Mouse (Mus musculus): Measurements from ENCODE around the gene Pygm.

Gene Pygm

GRCm38 (mm10) chr19:6383470-6383869 lies 729 bp upstream of the Pygm start:
- DNase-seq (ENCODE audit: inconsistent age in 2 of 2, low spot score in 1 of 2), result peak in 1 of 2 experiments; percentile 66

GRCm38 (mm10) chr19:6384954-6385353 lies 755 bp downstream of the Pygm start:
- peak; percentile 85 to 93 for DNase-seq (ENCODE audit: inconsistent age in 2 of 2, low spot score in 1 of 2)

- no peak for DNase-seq (ENCODE audit: inconsistent age in 2 of 2, low spot score in 1 of 2)
These were observed 1.2 kb downstream of the Pygm start for GRCm38 (mm10) chr19:6385419-6385818.

GRCm38 (mm10) chr19:6385821-6386220 lies 1.6 kb downstream of the Pygm start:
- DNase-seq (ENCODE audit: inconsistent age in 2 of 2, low spot score in 1 of 2), result no peak

GRCm38 (mm10) chr19:6386234-6386633 lies 2.0 kb downstream of the Pygm start:
- DNase-seq (ENCODE audit: inconsistent age in 2 of 2, low spot score in 1 of 2), result no peak

GRCm38 (mm10) chr19:6388006-6388405 lies 3.8 kb downstream of the Pygm start:
- peak; percentile 82 to 85 for DNase-seq (ENCODE audit: inconsistent age in 2 of 2, low spot score in 1 of 2)

- peak in 1 of 2 experiments; percentile 17 for DNase-seq (ENCODE audit: inconsistent age in 2 of 2, low spot score in 1 of 2)
These were observed 5.6 kb downstream of the Pygm start for GRCm38 (mm10) chr19:6389803-6390202.

GRCm38 (mm10) chr19:6390251-6390650 lies 6.1 kb downstream of the Pygm start:
- no peak for DNase-seq (ENCODE audit: inconsistent age in 2 of 2, low spot score in 1 of 2)

GRCm38 (mm10) chr19:6392743-6393393 lies 8.7 kb downstream of the Pygm start:
- DNase-seq (ENCODE audit: inconsistent age in 2 of 2, low spot score in 1 of 2), result no peak

- DNase-seq (ENCODE audit: inconsistent age in 2 of 2, low spot score in 1 of 2), result no peak
These were observed 9.4 kb downstream of the Pygm start for GRCm38 (mm10) chr19:6393637-6394036.

GRCm38 (mm10) chr19:6396237-6396636 lies 12.0 kb downstream of the Pygm start:
- DNase-seq (ENCODE audit: inconsistent age in 2 of 2, low spot score in 1 of 2), result no peak

GRCm38 (mm10) chr19:6397582-6398249 lies 13.5 kb downstream of the Pygm start:
- no peak for DNase-seq (ENCODE audit: inconsistent age in 2 of 2, low spot score in 1 of 2)

- peak; percentile 76 to 84 for DNase-seq (ENCODE audit: inconsistent age in 2 of 2, low spot score in 1 of 2)
These were observed 14.5 kb downstream of the Pygm start for GRCm38 (mm10) chr19:6398447-6399284.

- DNase-seq (ENCODE audit: inconsistent age in 2 of 2, low spot score in 1 of 2), result peak; percentile 69 to 81
These were observed 15.3 kb downstream of the Pygm start, which contains the start of gene Rasgrp2 for GRCm38 (mm10) chr19:6399285-6400095. Gene Rasgrp2, plus strand, starts transcription at chr19:6399340.

- peak in 1 of 2 experiments; percentile 64 for DNase-seq (ENCODE audit: inconsistent age in 2 of 2, low spot score in 1 of 2)
These were observed 16.2 kb downstream of the Pygm start for GRCm38 (mm10) chr19:6400096-6401086.

GRCm38 (mm10) chr19:6401131-6401815 lies 17.1 kb downstream of the Pygm start:
- DNase-seq (ENCODE audit: inconsistent age in 2 of 2, low spot score in 1 of 2), result peak; percentile 80 to 93

GRCm38 (mm10) chr19:6401951-6402350 lies 17.8 kb downstream of the Pygm start:
- DNase-seq (ENCODE audit: inconsistent age in 2 of 2, low spot score in 1 of 2), result peak; percentile 54 to 73

- no peak for DNase-seq (ENCODE audit: inconsistent age in 2 of 2, low spot score in 1 of 2)
These were observed 19.7 kb downstream of the Pygm start for GRCm38 (mm10) chr19:6403869-6404268.

- DNase-seq (ENCODE audit: inconsistent age in 2 of 2, low spot score in 1 of 2), result no peak
These were observed 21.2 kb downstream of the Pygm start for GRCm38 (mm10) chr19:6405433-6405832.

All from adrenal gland, adult (tissue).